Mouse (Mus musculus) neural tube, embryonic 11.5 days (tissue): Measurements from ENCODE around the gene Atg16l2. TPM values are rescaled to one million over a fixed set of nuclear protein-coding genes. Genes with fewer than 3 reads are reported as not detected.

Source experiments
- polyA plus RNA-seq: library from polyadenylated mRNA; unstranded; fragments of >200 nt; fragmentation: Nextera tagmentation; extraction: Ambion mirVana; gene quantifications from 2 replicates; pipeline ENCODE4 v1.2.1, GENCODE M21; 2014

Gene Atg16l2
- polyA plus RNA-seq, 1 experiment from 2014 or later = 9.5 TPM

Other genes with a start within 250 kb of the Atg16l2 start
- 22.5 and 28.5 TPM in 2 replicates for gene Fchsd2, start 209.4 kb downstream of the Atg16l2 start, polyA plus RNA-seq
- gene Stard10, start 14.8 kb upstream of the Atg16l2 start, polyA plus RNA-seq = 7.0 and 8.0 TPM in 2 replicates
- gene Arap1, start 45.8 kb upstream of the Atg16l2 start, polyA plus RNA-seq = 11.2 and 12.3 TPM in 2 replicates
- not detected in 2 replicates for gene Gm45837, start 108.6 kb upstream of the Atg16l2 start, polyA plus RNA-seq
- gene Pde2a, start 119.4 kb upstream of the Atg16l2 start, polyA plus RNA-seq = 23.2 and 26.2 TPM in 2 replicates